Mouse (Mus musculus) limb, embryonic 11.5 days (tissue): Measurements from ENCODE around the gene Trim17. TPM values are rescaled to one million over a fixed set of nuclear protein-coding genes. Genes with fewer than 3 reads are reported as not detected.

Experiments used
- ATAC-seq: fragments of 200-750 bp; cut with Nextera tagmentation; 2 replicates; pipeline ENCODE4 v1.8.0; 2017; ENCODE audit warnings: low read depth; ENCODE audit not compliant: insufficient number of reproducible peaks, low FRiP score, low TSS enrichment
- DNase-seq: peaks from one replicate; pipeline ENCODE4 v3.0.0-alpha.2; 2015; ENCODE audit warnings: low spot score
- H3K27ac ChIP-seq: fragments of 300-500 bp; sonication (generic); replicated peaks from 2 replicates; pipeline ENCODE4 v1.5.1; 2014; ENCODE audit warnings: low read depth, mild to moderate bottlenecking, low read length
- H3K27me3 ChIP-seq: fragments of 300-500 bp; sonication (generic); 2 replicates; pipeline ENCODE4 v1.6.1; 2014; ENCODE audit warnings: mild to moderate bottlenecking, low read length, mixed read lengths; ENCODE audit not compliant: control insufficient read depth, insufficient read depth
- H3K36me3 ChIP-seq: fragments of 300-500 bp; sonication (generic); 2 replicates; pipeline ENCODE4 v1.6.1; 2014; ENCODE audit warnings: mild to moderate bottlenecking, low read length, moderate library complexity, mixed read lengths; ENCODE audit not compliant: control insufficient read depth, insufficient read depth
- H3K4me1 ChIP-seq: fragments of 300-500 bp; sonication (generic); 2 replicates; pipeline ENCODE4 v1.6.1; 2014; ENCODE audit warnings: low read length, mixed read lengths; ENCODE audit not compliant: control insufficient read depth, insufficient read depth
- H3K4me2 ChIP-seq: fragments of 300-500 bp; sonication (generic); 2 replicates; pipeline ENCODE4 v1.6.1; 2014; ENCODE audit warnings: low read depth, mild to moderate bottlenecking, moderate library complexity; ENCODE audit not compliant: severe bottlenecking
- H3K4me3 ChIP-seq: fragments of 300-500 bp; sonication (generic); 2 replicates; pipeline ENCODE4 v1.5.1; 2014; ENCODE audit warnings: low read depth, low read length
- H3K9ac ChIP-seq: fragments of 300-500 bp; sonication (generic); 2 replicates; pipeline ENCODE4 v1.6.1; 2014; ENCODE audit warnings: mild to moderate bottlenecking, low read length
- H3K9me3 ChIP-seq: fragments of 300-500 bp; sonication (generic); 2 replicates; pipeline ENCODE4 v1.6.1; 2016; ENCODE audit warnings: low read length; ENCODE audit not compliant: control insufficient read depth
- WGBS: fragments of 180-500 bp; shearing (Covaris S2); extraction: QIAGEN DNeasy Blood & Tissue Kit; methylation state at CpG from one replicate; pipeline ENCODE4 v1.1.7; 2014; 5-methylcytosine and 5-hydroxymethylcytosine counted together
- polyA plus RNA-seq: library from polyadenylated mRNA; unstranded; fragments of >200 nt; fragmentation: Nextera tagmentation; extraction: Ambion mirVana; gene quantifications from 2 replicates; pipeline ENCODE4 v1.2.1, GENCODE M21; 2014

The Trim17 gene
- polyA plus RNA-seq, 1 experiment from 2014 or later, result 0.25 TPM

DNA sequence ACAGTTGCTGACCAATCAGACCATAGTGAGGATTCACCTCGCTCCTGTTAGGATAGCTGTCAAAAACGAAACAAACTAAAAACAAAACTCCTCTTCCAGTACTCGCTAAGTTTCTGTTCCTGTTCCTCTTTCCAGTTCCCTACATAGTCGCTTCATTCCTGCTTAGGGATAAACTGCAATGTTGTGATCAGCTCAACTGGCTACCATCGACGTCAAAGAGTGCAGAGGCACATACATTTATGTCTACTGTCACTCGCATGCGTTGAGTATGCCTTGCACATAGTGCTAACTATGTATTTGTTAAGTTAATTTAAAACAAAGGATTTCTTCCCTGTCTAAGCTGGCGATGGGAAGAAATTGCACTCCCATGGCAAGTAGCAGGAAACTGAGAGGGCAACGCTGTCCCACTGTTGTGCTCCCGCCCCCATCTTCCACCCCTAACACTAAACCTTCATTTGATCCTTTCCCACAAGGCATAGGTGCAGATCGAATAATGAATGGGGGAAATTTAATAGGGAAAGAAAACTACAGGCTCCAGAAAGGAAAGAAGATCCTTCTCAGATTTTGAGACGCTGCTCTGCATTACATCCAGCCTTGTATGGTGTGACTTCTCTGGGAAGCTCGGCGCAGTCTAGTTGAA lies 4.8 kb downstream of the Trim17 start:
- 37% methylated on average over 15 of the region's 15 CpGs for WGBS
- Histone ChIP-seq H3K27ac (no peak overlapping the region), H3K4me3 (no peak overlapping the region), H3K9me3 (no peaks in the 10 kb centered on the region), H3K9ac (no peak overlapping the region), H3K27me3 (peaks cover 22% of the 10 kb centered on the region), H3K4me2 (peak overlapping the region; percentile 56), H3K36me3 (no peaks in the 10 kb centered on the region; the same call in 1 of the 2 replicates), H3K4me1 (0 out of 2 replicates have a peak, but pooled peaks cover 12% of the 10 kb centered on the region)
- ATAC-seq, result no peak
- no peak for DNase-seq

DNA sequence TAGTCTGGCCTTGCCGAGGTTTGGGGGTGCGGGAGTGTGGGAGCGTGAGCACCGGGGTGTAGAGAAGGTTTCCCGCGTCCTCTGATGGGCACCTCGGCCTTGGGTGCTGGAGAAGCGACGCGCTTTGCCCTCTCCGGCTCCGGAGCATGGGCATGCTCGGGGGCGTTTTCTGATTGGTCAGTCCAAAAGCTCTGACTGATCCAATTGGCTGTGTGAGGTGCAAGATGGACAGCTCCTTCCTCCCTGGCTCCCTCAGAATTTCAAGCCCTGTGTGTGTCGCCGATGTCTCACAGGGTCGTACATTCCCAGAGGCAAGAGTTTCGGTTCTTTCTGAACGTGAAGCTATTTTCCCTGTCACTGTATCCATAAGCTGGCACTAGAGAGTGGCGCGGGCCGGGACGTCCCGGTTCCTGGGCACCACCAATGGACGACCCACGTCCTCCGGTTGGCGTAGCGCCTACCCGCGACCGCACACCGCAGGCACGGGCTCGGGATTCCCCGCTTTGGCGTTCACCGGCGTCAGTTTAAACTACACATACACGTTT lies 5.5 kb downstream of the Trim17 start:
- Histone ChIP-seq H3K36me3 (no peaks in the 10 kb centered on the region; the same call in 1 of the 2 replicates), H3K9ac (peak overlapping the region; percentile 7; the same call in 1 of the 2 replicates), H3K27me3 (peaks cover 22% of the 10 kb centered on the region), H3K4me1 (0 out of 2 replicates have a peak, but pooled peaks cover 12% of the 10 kb centered on the region), H3K4me2 (peak overlapping the region; percentile 56), H3K9me3 (no peaks in the 10 kb centered on the region), H3K4me3 (peak overlapping the region; percentile 31), H3K27ac (no peak overlapping the region)
- 3% methylated on average over 40 of the region's 40 CpGs for WGBS
- DNase-seq, result peak; percentile 81
- ATAC-seq, result peak; percentile 68

GRCm38 (mm10) chr11:58961364-58962177 lies 7.1 kb downstream of the Trim17 start:
- H3K36me3 ChIP-seq, result no peaks in the 10 kb centered on the region; the same call in 1 of the 2 replicates
- 0 out of 2 replicates have a peak overlapping the region, but pooled peaks have one; percentile 3 for H3K4me3 ChIP-seq
- ATAC-seq (no peak), DNase-seq (no peak)
- H3K4me1 ChIP-seq, result 0 out of 2 replicates have a peak, but pooled peaks cover 4% of the 10 kb centered on the region
- no peak overlapping the region for H3K27ac ChIP-seq
- 58% methylated on average over 50 of the region's 50 CpGs for WGBS
- H3K27me3 ChIP-seq, result peaks cover 22% of the 10 kb centered on the region
- no peaks in the 10 kb centered on the region for H3K9me3 ChIP-seq
- H3K9ac ChIP-seq, result no peak overlapping the region
- H3K4me2 ChIP-seq, result no peak overlapping the region

GRCm38 (mm10) chr11:58963543-58963942 lies 9.1 kb downstream of the Trim17 start:
- Histone ChIP-seq H3K27me3 (peaks cover 21% of the 10 kb centered on the region), H3K27ac (no peak overlapping the region), H3K4me3 (no peak overlapping the region), H3K9me3 (no peaks in the 10 kb centered on the region), H3K9ac (no peak overlapping the region), H3K4me2 (no peak overlapping the region), H3K4me1 (no peaks in the 10 kb centered on the region), H3K36me3 (no peaks in the 10 kb centered on the region)
- ATAC-seq (no peak), DNase-seq (no peak)
- 38% methylated on average over 17 of the region's 17 CpGs for WGBS

- Histone ChIP-seq H3K27ac (no peak overlapping the region), H3K36me3 (no peaks in the 10 kb centered on the region), H3K4me2 (no peak overlapping the region), H3K27me3 (peaks cover 19% of the 10 kb centered on the region), H3K9ac (no peak overlapping the region), H3K4me3 (no peak overlapping the region), H3K4me1 (no peaks in the 10 kb centered on the region), H3K9me3 (no peaks in the 10 kb centered on the region)
- DNase-seq (no peak), ATAC-seq (no peak)
- WGBS, result 86% methylated on average over 7 of the region's 7 CpGs
Measured at GRCm38 (mm10) chr11:58964216-58964615, 9.7 kb downstream of the Trim17 start.

GRCm38 (mm10) chr11:58965001-58965760 lies 10.7 kb downstream of the Trim17 start:
- 53% methylated on average over 12 of the region's 12 CpGs for WGBS
- no peaks in the 10 kb centered on the region for H3K4me1 ChIP-seq
- no peak for DNase-seq
- H3K4me2 ChIP-seq, result no peak overlapping the region
- 0 out of 2 replicates have a peak overlapping the region, but pooled peaks have one; percentile 14 for H3K27ac ChIP-seq
- H3K9ac ChIP-seq, result no peak overlapping the region
- peaks cover 17% of the 10 kb centered on the region for H3K27me3 ChIP-seq
- H3K9me3 ChIP-seq, result no peaks in the 10 kb centered on the region
- H3K4me3 ChIP-seq, result no peak overlapping the region
- no peak for ATAC-seq
- H3K36me3 ChIP-seq, result no peaks in the 10 kb centered on the region

- Histone ChIP-seq H3K4me2 (no peak overlapping the region), H3K9ac (no peak overlapping the region), H3K4me1 (no peaks in the 10 kb centered on the region), H3K27ac (no peak overlapping the region), H3K36me3 (no peaks in the 10 kb centered on the region; the same call in 1 of the 2 replicates), H3K9me3 (no peaks in the 10 kb centered on the region), H3K4me3 (no peak overlapping the region), H3K27me3 (peaks cover 6% of the 10 kb centered on the region; the same call in 1 of the 2 replicates)
- DNase-seq (no peak), ATAC-seq (no peak)
- WGBS, result 94% methylated on average over 1 of the region's 1 CpGs
Measured at GRCm38 (mm10) chr11:58967346-58967745, 12.9 kb downstream of the Trim17 start.

DNA sequence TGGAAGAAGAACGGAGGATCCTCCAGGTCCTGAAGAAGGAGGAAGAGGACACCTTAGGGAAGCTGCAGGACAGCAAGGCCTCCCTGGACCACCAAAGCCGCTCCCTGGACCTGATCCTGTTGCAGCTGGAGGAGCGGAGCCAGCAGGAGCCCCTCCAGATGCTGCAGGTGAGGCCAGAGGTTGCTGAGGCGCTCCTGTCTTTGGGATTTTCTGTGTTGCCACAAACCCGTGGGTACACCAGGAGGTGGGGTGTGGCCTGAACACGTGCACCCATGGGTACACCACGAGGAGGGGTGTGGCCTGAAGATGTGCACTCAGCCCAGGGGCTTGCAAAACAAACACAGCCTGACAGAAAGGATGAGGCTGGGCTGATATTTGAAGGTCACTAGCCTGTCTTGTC lies 14.1 kb downstream of the Trim17 start:
- no peaks in the 10 kb centered on the region for H3K9me3 ChIP-seq
- H3K36me3 ChIP-seq, result no peaks in the 10 kb centered on the region; the same call in 1 of the 2 replicates
- no peaks in the 10 kb centered on the region for H3K27me3 ChIP-seq
- H3K4me1 ChIP-seq, result no peaks in the 10 kb centered on the region
- ATAC-seq (no peak), DNase-seq (no peak)
- 83% methylated on average over 7 of the region's 7 CpGs for WGBS
- no peak overlapping the region for H3K27ac ChIP-seq
- H3K4me2 ChIP-seq, result no peak overlapping the region; the same call in 1 of the 2 replicates
- H3K4me3 ChIP-seq, result no peak overlapping the region
- no peak overlapping the region for H3K9ac ChIP-seq
